Mouse (Mus musculus): ENCODE measurements around the gene Hsd17b2. TPM values are rescaled to one million over a fixed set of nuclear protein-coding genes. Genes with fewer than 3 reads are reported as not detected.
"Not testable (repeated sequence)": the region's sequence is repeated elsewhere in the genome, so short reads cannot be mapped to it uniquely, and the experiment has no call there.

The Hsd17b2 gene
- total RNA-seq, 2 experiments from 2014 or later, result not detected

DNA sequence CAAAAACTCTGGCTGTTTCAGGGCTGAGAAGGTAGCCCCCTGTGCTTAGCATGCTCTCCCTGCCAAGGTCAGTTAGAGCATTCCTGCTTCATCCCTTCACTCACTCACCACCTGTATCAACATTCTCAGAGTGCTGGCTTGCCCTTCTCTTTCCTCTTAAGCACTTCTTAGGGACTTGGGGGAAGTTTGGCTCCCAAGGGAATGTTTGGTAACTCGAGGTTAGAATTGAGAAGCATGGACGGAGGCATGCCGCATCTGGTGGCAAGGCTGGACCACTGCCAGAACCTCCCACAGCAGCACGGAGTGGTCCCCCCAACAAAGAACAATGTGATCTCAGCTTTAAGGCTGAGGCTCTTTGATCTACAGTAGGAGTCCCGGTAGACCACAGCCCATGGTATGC, 10.5 kb downstream of the Hsd17b2 start:
- no peak for DNase-seq (ENCODE audit: low spot score in 2 of 2)

DNA sequence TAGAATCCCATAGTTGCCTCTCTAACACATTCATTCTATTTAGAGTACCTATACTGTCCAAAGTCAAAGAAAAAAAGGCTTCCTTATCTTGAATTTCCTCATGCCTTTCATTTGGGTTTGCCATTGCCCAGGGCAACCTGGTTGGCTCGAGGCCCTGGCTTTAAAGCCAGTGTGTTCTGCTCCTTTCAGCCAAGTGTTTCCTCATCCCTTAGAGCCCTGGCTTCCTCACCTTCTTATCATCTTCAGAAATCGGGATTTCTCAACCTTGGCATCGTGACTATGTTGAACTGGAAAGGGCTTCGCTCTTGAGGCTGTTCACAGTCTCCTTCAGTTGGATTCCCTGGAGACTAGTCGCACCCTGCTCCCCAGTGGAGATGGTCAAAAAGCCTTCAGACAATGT, 12.9 kb downstream of the Hsd17b2 start:
- DNase-seq (ENCODE audit: low spot score in 2 of 2), result no peak

DNA sequence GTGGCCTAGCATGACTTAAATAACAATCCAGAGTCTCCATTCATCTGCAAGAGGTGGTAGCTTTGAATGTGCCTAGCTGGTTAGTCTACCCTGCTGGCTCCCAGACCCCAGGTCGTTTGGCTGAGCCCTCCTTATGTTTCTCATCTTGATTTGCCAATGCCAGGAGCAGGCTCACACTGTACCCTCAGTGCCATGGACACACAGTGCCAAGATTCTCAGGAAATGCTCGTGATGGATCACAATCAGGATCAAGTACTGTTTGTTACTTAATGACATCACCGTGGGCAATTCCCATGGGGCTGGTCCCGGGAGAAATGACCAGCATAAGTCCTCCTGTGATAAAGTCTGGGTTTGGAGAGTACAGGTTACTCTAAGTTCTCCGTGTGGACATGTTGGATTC, 14.2 kb downstream of the Hsd17b2 start:
- no peak for DNase-seq (ENCODE audit: low spot score in 2 of 2)

DNA sequence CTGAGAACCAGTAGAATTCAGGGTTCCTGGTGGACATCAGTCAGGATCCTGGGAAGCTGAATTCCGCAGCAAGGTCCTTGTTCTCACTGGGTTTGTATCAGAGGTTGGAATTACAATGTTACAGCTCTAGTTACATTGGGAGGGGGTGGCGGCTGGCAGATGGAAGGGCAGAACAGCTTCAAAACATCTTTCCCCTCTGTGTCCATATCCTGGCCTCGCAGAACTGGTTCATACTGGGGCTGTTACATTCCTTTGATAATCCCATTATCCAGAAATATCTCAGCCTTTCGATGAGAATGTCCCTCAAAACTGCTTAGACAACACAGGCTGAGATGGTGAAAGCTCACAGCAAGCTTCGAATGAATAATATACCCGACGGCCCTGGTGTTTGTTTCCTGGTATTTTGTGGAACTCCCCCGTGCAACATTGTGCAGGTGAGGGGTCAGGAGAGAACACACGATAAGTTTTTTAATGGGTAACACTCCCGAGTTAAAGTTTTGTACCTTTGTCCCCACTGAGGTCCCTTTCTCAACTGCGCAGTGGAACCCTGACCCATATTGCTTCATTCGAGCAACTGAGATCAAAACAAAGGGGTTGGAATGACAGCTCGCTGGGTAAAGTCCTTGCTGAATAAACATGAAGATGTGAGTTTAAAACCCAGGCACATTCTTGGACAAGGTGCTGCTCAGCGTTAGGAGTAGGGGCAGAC, 16.6 kb downstream of the Hsd17b2 start:
- DNase-seq (ENCODE audit: low spot score in 2 of 2), result no peak

DNA sequence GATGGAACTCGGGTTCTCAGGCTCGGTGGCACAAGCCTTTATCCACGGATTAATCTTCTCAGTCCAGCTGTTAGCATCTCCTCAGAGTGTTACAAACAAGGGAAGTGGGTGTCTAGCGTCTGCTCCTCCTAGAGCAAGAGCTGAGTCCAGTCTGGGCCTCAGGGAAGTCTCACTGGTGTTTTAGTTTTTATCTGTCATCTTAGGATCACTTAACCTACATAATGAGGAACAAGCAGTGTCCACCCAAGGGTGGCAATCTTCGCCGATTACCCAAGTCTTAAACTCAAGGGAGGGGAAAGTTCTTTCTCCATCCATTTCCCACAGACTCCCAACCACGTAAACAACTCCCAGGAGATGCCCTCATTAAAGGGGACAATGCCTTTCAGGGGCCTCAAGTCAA, 24.8 kb downstream of the Hsd17b2 start:
- no peak for DNase-seq (ENCODE audit: low spot score in 2 of 2)

DNA sequence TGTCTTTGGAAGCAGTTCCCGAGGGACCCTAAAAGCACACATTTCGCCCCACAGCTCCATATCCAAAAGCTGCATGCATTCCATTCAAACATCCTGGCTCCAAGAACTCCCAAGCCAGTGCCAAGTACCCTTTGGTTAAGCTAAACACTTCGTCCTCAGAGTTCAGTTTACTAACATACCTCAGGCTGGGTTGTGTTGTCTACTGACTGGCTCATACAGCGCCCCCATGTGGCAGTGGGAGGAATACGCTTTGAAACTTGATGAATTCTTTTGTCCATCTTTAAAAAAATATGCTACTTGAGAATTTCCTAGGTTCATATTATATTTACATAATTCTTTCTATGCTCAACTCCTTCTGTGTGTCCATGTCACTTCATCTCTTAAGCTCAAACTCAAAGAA, 25.9 kb downstream of the Hsd17b2 start:
- DNase-seq (ENCODE audit: low spot score in 2 of 2), result no peak

DNA sequence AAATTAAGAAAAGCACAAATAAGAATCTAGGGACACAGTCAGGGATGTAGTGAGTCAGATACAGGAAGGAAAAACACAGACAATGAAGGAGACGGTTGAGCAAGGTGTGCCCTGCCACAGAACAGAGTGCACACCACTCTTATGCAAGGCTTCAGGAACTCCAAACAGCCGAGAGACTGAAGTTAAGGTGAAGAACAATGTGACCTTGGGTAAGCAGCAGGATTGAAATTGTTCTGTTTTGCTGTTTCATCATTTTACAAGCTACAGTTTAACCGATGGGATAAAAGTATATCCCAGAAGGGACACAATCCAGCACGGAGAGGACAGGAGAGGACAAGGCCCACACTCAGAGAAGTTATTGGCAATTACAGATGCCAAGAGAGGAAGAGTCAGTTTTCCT, 26.5 kb downstream of the Hsd17b2 start:
- no peak for DNase-seq (ENCODE audit: low spot score in 2 of 2)

DNA sequence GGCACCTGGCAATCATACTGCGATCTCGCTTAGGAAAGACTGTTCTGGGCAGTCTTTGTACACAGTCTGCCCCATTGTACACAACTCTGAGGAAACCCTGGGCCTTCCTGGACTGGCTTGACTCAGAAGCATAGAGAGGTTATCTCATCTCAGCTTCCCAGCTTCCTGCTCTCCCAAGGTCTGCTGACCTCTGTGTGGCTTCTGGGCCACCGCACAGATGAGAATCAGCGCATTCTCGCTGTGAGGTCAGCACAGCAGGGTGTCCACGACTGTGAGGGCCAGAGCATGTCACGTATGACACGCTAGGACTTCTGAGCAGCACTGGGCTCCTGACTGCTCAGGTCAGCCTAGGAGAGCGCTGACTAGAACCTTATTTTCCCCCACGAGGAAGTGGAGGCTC, 29.3 kb downstream of the Hsd17b2 start:
- DNase-seq (ENCODE audit: low spot score in 2 of 2), result no peak

DNA sequence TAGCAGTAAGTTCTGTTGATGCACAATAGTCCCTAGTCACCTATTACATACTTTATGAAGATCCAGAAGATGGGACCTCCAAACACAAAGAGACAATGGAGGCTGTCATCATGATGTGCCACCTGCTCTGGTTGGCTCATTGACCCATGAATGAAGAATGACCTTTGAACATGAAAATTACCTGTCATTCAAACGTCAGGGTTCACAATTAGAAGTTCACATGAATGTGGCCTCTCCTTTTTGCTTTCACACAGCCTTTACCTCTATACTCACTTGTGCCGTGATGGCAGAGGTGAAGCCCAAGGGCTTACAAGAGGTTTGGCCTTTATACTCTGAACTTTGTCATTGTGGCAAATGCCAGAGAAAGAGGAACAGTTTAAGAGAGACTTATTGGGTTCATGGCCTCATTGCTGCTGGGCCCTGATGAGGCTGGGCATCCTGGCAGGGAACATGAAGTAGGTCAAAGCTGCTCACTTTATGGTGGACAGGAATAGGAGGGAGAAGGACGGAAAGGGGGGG, 35.0 kb downstream of the Hsd17b2 start:
- no peak for DNase-seq (ENCODE audit: low spot score in 2 of 2)

DNA sequence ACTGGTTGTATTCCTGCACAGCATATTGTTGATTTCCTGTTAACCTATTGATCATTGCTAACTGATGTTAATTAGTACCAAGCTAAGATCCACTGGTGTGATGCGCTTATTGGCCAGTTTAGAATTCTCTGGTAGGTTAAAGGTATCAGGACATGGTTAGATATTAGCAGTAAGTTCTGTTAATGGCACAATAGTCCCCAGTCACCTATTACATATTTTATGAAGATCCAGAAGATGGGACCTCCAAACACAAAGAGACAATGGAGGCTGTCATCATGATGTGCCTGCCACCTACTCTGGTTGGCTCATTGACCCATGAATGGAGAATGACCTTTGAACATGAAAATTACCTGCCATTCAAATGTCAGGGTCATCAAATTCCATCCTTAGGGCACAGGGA, 36.5 kb downstream of the Hsd17b2 start:
- not testable (repeated sequence) for DNase-seq (ENCODE audit: low spot score in 2 of 2)

DNA sequence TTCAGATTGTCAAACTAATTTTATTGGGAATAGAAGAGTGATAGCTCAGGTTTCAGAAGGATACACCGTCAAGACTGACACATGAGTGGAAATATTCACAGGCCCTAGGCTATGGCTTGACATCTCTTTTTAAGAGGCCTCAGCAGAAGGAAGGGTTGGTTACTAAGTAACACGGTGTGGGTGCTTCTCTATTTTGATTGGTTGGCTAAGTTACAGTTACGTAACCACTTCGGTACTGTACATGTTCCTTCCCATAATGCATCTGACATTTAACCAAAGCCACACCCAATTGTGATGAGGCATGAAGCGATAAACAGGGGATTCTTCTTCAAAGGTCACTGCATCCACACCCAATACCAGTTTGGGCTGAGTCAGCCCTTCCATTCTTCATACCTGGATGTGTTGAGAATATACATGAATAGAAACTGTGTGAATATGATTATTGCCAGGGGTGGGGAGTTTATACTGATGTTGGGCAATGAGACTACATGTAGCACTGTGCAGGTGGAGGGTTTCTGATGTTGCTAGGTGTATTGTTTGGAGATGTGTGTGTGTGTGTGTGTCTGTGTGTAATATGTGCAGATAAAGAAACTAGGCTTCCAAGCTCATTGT, 38.8 kb downstream of the Hsd17b2 start:
- no peak for DNase-seq (ENCODE audit: low spot score in 2 of 2)

DNA sequence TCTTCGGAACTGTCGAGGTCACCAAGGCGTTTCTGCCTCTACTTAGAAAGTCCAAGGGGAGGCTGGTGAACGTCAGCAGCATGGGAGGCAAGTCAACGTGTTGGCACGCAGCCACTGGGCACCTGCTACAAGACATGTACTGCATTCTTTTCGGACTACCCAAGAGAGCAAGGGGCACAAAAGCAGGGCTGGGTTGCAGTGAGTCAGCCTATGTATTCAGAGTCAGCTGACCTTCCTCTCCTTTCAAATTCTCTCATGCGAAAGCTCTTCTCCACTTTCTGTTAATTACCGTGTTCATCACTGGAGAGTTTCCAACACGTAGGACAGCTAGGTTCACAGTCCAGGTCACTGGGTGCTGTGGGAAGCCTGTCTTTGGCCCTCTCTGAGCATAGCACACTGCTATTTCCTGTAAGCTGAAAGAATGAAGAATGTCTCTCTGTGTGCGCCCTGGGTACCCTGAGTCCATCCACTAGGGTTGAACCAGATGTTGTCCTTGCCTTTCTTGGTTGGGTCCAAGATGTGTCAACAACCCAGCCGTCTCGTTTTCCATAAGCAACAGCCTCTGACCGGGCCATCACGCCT, 40.8 kb downstream of the Hsd17b2 start:
- DNase-seq (ENCODE audit: low spot score in 2 of 2), result no peak

DNA sequence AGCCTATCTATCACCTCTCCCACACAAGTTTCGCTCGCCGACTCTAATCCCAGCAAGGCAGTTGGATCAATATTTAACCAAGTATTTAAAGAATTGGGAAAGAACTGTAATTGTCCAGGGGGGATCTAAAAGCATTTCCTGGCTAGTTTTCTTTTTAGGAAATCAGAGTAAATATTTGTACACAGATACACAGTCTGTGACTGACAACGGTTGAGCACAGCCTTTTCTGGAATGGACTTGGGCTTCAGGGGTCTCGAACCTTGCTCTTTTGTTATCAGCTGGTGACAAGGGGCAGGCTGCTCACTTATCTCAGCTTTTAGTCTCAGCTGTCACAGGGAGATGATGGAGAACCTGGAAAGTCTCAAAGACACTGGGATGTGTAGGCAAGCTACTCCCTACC, 44.9 kb downstream of the Hsd17b2 start:
- DNase-seq (ENCODE audit: low spot score in 2 of 2), result no peak

DNA sequence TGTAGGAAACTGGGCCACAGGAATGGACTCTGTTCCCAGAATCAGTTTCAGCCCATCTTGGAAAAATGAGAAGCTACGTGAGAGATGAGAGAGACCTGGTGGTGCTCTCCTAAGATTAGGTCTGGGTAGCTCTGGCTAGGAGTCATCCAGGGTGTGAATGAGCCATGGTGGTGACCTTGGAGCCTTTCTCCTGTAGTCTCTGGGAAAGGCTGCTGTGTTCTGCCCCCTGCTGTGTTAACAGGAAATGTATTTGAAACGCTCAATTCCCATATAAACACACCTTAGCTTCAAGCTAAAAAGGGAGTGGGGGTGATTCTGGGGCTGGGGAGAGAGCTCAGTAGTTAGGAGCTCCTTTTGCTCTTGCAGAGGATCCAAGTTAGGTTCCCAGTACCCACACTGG, 45.7 kb downstream of the Hsd17b2 start:
- no peak for DNase-seq (ENCODE audit: low spot score in 2 of 2)

DNA sequence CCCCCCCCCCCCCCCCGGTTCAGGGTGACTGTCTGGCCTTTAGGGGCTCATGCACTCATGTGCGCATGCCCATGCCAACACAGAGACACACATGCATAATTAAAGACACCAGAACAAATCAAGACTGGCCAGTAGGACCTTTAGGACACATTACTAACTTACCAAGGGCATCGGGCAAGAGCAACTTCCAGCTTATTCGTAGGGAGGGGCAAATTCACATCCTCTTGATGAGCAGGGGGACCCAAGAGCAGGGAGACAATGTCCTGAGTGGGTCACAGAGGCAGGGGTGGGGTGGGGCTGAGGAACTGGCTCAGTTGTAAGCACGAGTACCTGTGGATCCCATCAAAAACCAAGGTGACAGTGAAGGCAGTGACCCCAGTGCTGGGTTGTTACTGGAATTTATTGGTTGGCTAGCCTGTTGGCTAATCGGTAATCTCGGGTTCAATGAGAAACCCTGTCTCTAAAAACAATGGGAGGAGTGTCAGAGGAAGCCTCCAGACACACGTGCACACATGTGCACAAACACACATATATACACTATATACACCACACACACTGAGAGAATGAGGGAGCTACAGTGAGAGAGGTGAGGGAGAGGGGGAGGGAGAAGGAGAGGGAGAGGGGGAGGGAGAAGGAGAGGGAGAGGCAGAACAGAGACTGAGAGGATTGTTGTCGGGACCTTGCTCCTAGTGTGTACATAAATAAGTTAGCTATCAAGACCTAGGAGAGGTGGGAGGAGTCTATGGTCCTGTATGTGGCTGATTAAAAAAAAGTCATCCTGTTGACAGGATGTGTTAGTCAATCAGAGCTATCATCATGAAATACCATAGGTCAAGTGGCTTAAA, 46.4 kb downstream of the Hsd17b2 start:
- DNase-seq (ENCODE audit: low spot score in 2 of 2), result no peak

DNA sequence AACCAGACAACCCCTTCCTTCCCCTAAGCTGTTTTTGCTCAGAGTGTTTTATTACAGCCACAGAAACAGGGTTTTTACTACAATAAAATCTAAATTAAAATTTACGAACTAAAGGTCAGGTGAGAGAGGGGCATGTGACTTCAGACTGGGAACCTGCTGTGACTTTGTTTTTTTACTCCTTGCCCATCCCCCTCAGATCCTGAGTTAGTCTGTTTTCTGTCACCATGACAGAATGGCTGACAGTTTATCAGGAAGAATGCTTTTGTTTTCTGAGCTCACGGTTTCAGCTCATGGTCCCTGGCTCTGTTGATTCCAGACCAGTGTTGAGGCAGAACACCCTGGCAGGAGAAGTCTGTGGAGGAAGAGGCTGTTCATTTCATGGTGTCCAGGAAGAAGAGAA, 47.7 kb downstream of the Hsd17b2 start:
- DNase-seq (ENCODE audit: low spot score in 2 of 2), result no peak

DNA sequence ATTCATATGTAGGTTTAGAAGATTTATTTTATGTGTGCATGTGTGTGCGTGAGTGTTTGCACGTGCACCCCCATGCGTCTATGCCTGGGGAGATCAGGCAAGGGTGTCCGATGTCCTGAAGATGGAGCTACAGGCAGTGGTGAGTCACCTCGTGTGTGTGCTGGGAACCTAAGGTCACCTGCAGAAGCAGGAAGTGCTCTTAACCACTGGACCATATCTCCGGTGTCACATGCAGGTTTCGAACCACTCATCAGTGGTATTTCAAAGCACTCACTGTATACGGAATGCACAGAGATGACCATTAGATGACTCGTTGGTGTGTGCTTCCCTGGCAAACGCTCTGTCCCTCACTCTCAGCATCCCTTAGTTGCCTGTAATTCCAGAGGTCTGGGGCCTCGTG, 56.2 kb downstream of the Hsd17b2 start:
- DNase-seq (ENCODE audit: low spot score in 2 of 2), result no peak

DNA sequence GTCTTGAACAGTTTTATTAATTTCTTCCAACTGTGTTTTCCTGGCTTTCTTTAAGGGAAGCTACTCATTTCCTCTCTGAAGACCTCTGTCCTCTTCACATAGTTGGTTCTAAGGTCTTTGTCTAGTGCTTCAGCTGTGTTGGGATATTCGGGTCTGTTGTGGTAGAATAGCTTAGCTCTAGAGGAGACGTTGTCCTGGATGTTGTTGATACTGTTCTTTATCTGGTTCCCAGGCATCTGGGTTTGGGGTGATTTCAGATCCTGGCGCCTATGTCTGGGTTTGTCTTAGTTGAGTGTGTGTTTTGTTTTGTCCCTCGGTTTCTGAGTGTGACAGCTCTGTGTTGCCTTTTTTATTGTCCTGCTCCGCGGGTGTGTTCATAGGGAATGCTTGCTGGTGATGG, 61.1 kb downstream of the Hsd17b2 start:
- no peak for DNase-seq (ENCODE audit: low spot score in 2 of 2)

DNA sequence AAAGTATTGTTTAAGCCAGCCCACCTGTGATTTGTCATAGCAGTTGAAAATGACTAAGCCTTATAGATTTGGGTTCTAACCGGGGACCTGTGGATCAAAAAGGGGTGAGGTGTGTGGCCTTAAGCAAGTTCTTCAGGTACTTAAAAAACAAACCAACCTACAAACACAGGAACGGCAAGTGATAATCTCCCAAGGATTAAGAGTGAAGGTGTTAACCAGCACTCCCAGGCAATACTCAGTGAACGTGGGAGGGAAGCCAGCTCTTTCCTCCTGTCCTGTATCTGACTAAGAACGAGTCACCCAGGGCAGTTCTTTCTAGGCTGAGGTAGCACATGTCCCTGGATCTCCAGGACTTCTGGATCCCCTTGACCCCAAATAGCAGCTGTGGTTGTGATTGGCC, 62.9 kb downstream of the Hsd17b2 start:
- DNase-seq (ENCODE audit: low spot score in 2 of 2), result no peak

DNA sequence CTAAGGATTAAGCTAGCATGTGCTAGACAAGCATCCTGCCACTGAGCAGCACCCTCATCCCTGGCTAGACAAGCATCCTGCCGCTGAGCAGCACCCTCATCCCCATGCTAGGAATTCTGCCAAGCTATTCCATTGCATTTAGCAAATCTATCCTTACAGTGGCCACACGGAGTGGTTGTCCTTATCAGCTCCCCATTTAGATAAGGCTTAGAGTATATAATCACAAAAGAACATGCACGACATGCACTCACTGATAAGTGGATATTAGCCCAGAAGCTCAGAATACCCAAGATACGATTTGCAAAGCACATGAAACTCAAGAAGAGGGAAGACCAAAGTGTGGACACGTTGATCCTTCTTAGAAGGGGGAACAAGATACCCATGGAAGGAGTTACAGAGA, 64.2 kb downstream of the Hsd17b2 start:
- no peak for DNase-seq (ENCODE audit: low spot score in 2 of 2)

DNA sequence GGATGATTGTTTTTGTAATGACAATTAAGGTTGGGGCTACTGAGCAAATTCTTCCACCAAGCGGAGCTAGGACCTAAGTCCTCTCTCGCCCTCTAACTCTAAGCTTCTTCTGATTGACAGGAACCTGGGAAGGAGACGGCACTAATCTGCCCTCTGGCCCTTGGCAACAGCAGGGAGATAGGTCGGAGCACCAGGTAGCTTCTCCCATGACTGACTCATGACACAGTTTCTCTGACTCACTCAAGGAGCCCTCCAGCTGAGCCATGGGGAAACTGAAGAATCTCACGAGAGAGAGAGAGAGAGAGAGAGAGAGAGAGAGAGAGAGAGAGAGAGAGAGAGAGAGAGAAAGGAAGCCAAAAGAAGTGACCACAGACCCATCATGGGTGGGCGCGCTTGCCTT, 67.3 kb downstream of the Hsd17b2 start:
- DNase-seq (ENCODE audit: low spot score in 2 of 2), result no peak
